Mouse (Mus musculus): ENCODE results near the gene Trnp1. TPM values are rescaled to one million over a fixed set of nuclear protein-coding genes. Genes with fewer than 3 reads are reported as not detected.
A peak's percentile ranks its signal among the peaks of the same experiment; 100 is the strongest.
"Not testable (repeated sequence)": the region's sequence is repeated elsewhere in the genome, so short reads cannot be mapped to it uniquely, and the experiment has no call there.

Trnp1 gene
- 134 and 162 TPM in 2 replicates for polyA plus RNA-seq (2012; rRNA removed)

GRCm38 (mm10) chr4:133498160-133498724, at the start of gene Trnp1:
TSS of gene Trnp1 (minus strand) at chr4:133498550.
- DNase-seq (ENCODE audit: extremely low spot score in 1 of 2, low spot score in 1 of 2), result peak; percentile 83 to 91

- DNase-seq (ENCODE audit: extremely low spot score in 1 of 2, low spot score in 1 of 2), result peak; percentile 93 to 97
Measured at GRCm38 (mm10) chr4:133545272-133546231, 47.2 kb upstream of the Trnp1 start, which contains the start of gene Nudc. TSS of gene Nudc (minus strand) at chr4:133545996.

- no peak for DNase-seq (ENCODE audit: extremely low spot score in 1 of 2, low spot score in 1 of 2)
Measured at GRCm38 (mm10) chr4:133536652-133537051, 38.3 kb upstream of the Trnp1 start.

- no peak for DNase-seq (ENCODE audit: extremely low spot score in 1 of 2, low spot score in 1 of 2)
Measured at GRCm38 (mm10) chr4:133536081-133536480, 37.7 kb upstream of the Trnp1 start.

- no peak for DNase-seq (ENCODE audit: extremely low spot score in 1 of 2, low spot score in 1 of 2)
Measured at GRCm38 (mm10) chr4:133532777-133533176, 34.4 kb upstream of the Trnp1 start.

- no peak for DNase-seq (ENCODE audit: extremely low spot score in 1 of 2, low spot score in 1 of 2)
Measured at GRCm38 (mm10) chr4:133527788-133528187, 29.4 kb upstream of the Trnp1 start.

GRCm38 (mm10) chr4:133521502-133521901, 23.2 kb upstream of the Trnp1 start:
- no peak for DNase-seq (ENCODE audit: extremely low spot score in 1 of 2, low spot score in 1 of 2)

- no peak for DNase-seq (ENCODE audit: extremely low spot score in 1 of 2, low spot score in 1 of 2)
Measured at GRCm38 (mm10) chr4:133519369-133519665, 21.0 kb upstream of the Trnp1 start.

GRCm38 (mm10) chr4:133518601-133519368, 20.4 kb upstream of the Trnp1 start, which contains the start of gene Kdf1:
TSS of gene Kdf1 (plus strand) at chr4:133518963.
- DNase-seq (ENCODE audit: extremely low spot score in 1 of 2, low spot score in 1 of 2), result no peak

- DNase-seq (ENCODE audit: extremely low spot score in 1 of 2, low spot score in 1 of 2), result peak; percentile 56 to 90
Measured at GRCm38 (mm10) chr4:133512972-133513371, 14.6 kb upstream of the Trnp1 start.

GRCm38 (mm10) chr4:133512511-133512910, 14.2 kb upstream of the Trnp1 start:
- not testable (repeated sequence) for DNase-seq (ENCODE audit: extremely low spot score in 1 of 2, low spot score in 1 of 2)

- DNase-seq (ENCODE audit: extremely low spot score in 1 of 2, low spot score in 1 of 2), result no peak
Measured at GRCm38 (mm10) chr4:133511050-133511449, 12.7 kb upstream of the Trnp1 start.

- peak in 1 of 2 experiments; percentile 72 for DNase-seq (ENCODE audit: extremely low spot score in 1 of 2, low spot score in 1 of 2)
Measured at GRCm38 (mm10) chr4:133508990-133509389, 10.6 kb upstream of the Trnp1 start.

GRCm38 (mm10) chr4:133506573-133506972, 8.2 kb upstream of the Trnp1 start:
- DNase-seq (ENCODE audit: extremely low spot score in 1 of 2, low spot score in 1 of 2), result no peak

GRCm38 (mm10) chr4:133504755-133505485, 6.6 kb upstream of the Trnp1 start:
- no peak for DNase-seq (ENCODE audit: extremely low spot score in 1 of 2, low spot score in 1 of 2)

- no peak for DNase-seq (ENCODE audit: extremely low spot score in 1 of 2, low spot score in 1 of 2)
Measured at GRCm38 (mm10) chr4:133504300-133504699, 6.0 kb upstream of the Trnp1 start.

- DNase-seq (ENCODE audit: extremely low spot score in 1 of 2, low spot score in 1 of 2), result peak in 1 of 2 experiments; percentile 33
Measured at GRCm38 (mm10) chr4:133501514-133501913, 3.2 kb upstream of the Trnp1 start.

- no peak for DNase-seq (ENCODE audit: extremely low spot score in 1 of 2, low spot score in 1 of 2)
Measured at GRCm38 (mm10) chr4:133497461-133498159, 740 bp downstream of the Trnp1 start.

- peak in 1 of 2 experiments; percentile 36 for DNase-seq (ENCODE audit: extremely low spot score in 1 of 2, low spot score in 1 of 2)
Measured at GRCm38 (mm10) chr4:133496738-133497445, 1.5 kb downstream of the Trnp1 start.

All from frontal cortex, adult 2 months (tissue).